Mouse (Mus musculus) stomach, embryonic 15.5 days (tissue): ENCODE results near the gene Plekhg3. TPM values are rescaled to one million over a fixed set of nuclear protein-coding genes. Genes with fewer than 3 reads are reported as not detected.
A peak's percentile ranks its signal among the peaks of the same experiment; 100 is the strongest.

Experiments
- ATAC-seq: fragments of 200-750 bp; cut with Nextera tagmentation; 2 replicates; pipeline ENCODE4 v1.8.0; 2017; ENCODE audit warnings: low read depth, moderate number of reproducible peaks, moderate TSS enrichment; ENCODE audit not compliant: insufficient read depth, low FRiP score
- H3K27ac ChIP-seq: fragments of 300-500 bp; sonication (generic); 2 replicates; pipeline ENCODE4 v1.5.1; 2015; ENCODE audit warnings: mild to moderate bottlenecking, inconsistent platforms
- H3K27me3 ChIP-seq: fragments of 300-500 bp; sonication (generic); replicated peaks from 2 replicates; pipeline ENCODE4 v1.6.1; 2015; ENCODE audit warnings: inconsistent platforms
- H3K36me3 ChIP-seq: fragments of 300-500 bp; sonication (generic); 2 replicates; pipeline ENCODE4 v1.6.1; 2015; ENCODE audit warnings: inconsistent platforms
- H3K4me1 ChIP-seq: fragments of 300-500 bp; sonication (generic); 2 replicates; pipeline ENCODE4 v1.6.1; 2015; ENCODE audit warnings: inconsistent platforms
- H3K4me2 ChIP-seq: fragments of 300-500 bp; sonication (generic); 2 replicates; pipeline ENCODE4 v1.6.1; 2015; ENCODE audit warnings: mild to moderate bottlenecking, inconsistent platforms
- H3K4me3 ChIP-seq: fragments of 300-500 bp; sonication (generic); replicated peaks from 2 replicates; pipeline ENCODE4 v1.5.1; 2015; ENCODE audit warnings: inconsistent platforms
- H3K9ac ChIP-seq: fragments of 300-500 bp; sonication (generic); 2 replicates; pipeline ENCODE4 v1.6.1; 2015; ENCODE audit warnings: inconsistent platforms
- H3K9me3 ChIP-seq: fragments of 300-500 bp; sonication (generic); 2 replicates; pipeline ENCODE4 v1.6.1; 2016; ENCODE audit warnings: inconsistent platforms
- WGBS: fragments of 180-500 bp; shearing (Covaris S2); methylation state at CpG from one replicate; pipeline ENCODE4 v1.1.7; 2015; 5-methylcytosine and 5-hydroxymethylcytosine counted together
- polyA plus RNA-seq: library from polyadenylated mRNA; unstranded; fragments of >200 nt; fragmentation: Nextera tagmentation; extraction: Ambion mirVana; gene quantifications from 2 replicates; pipeline ENCODE4 v1.2.1, GENCODE M21; 2015

Plekhg3 gene
- polyA plus RNA-seq, 1 experiment from 2014 or later = 11.5 TPM

DNA sequence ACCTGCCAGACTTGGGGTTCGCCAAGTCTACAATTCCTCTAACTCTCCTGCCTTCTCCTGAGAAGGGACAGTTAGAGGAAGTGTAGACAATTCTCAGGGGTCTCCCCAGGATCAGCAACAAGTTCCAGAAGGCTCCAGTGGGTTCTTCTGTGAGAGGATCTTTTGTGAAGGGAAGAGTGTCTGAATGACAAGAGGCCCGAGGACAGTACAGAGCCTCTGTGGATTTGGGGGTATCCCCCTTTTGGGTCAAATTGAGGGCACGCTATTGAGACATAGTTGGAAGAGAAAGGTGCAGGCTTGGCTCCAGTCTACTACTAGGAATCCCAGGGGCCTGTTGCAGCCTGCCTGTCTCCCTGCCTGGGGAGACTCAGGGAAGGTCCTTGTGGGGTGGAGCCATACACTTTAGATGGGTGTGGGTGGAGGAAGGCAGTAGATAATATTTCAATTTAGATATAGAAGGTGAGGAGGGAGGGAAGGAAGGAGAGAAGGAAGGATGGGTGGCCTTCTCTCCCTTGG is 24.2 kb downstream of the Plekhg3 start:
- peak overlapping the region; percentile 35; the same call in 1 of the 2 replicates for H3K27ac ChIP-seq
- H3K36me3 ChIP-seq = no peaks in the 10 kb centered on the region
- H3K4me2 ChIP-seq = peak overlapping the region; percentile 2; the same call in 1 of the 2 replicates
- peaks cover 50% of the 10 kb centered on the region for H3K4me1 ChIP-seq
- H3K9me3 ChIP-seq = no peaks in the 10 kb centered on the region
- no peaks in the 10 kb centered on the region for H3K27me3 ChIP-seq
- H3K4me3 ChIP-seq = no peak overlapping the region
- 80% methylated on average over 3 of the region's 3 CpGs for WGBS
- no peak overlapping the region for H3K9ac ChIP-seq
- ATAC-seq = no peak

DNA sequence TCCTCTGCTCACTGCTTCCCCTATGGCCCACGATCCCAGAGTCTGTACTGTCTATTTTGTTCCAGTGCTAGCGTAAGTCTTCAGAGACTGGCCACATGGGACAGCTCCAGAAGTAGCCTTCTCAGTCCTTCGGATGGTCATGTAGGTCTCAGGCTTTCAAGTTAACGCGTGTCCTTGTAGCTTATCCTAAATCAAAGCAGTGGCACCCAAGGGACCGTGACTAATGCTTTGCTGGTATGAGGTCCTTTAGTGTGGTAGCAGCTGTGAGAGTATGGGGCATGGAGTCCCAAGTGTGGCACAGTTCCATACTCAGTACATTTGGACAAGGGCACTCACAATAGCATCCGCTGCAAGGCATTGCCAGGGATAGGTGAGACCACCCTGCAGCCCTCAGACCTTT is 25.5 kb downstream of the Plekhg3 start:
- peaks cover 50% of the 10 kb centered on the region for H3K4me1 ChIP-seq
- H3K4me3 ChIP-seq = no peak overlapping the region
- no peak overlapping the region for H3K9ac ChIP-seq
- no peaks in the 10 kb centered on the region for H3K27me3 ChIP-seq
- no peak for ATAC-seq
- peaks cover 9% of the 10 kb centered on the region for H3K36me3 ChIP-seq
- no peak overlapping the region for H3K4me2 ChIP-seq
- WGBS = 81% methylated on average over 7 of the region's 7 CpGs
- H3K27ac ChIP-seq = no peak overlapping the region
- no peaks in the 10 kb centered on the region for H3K9me3 ChIP-seq

DNA sequence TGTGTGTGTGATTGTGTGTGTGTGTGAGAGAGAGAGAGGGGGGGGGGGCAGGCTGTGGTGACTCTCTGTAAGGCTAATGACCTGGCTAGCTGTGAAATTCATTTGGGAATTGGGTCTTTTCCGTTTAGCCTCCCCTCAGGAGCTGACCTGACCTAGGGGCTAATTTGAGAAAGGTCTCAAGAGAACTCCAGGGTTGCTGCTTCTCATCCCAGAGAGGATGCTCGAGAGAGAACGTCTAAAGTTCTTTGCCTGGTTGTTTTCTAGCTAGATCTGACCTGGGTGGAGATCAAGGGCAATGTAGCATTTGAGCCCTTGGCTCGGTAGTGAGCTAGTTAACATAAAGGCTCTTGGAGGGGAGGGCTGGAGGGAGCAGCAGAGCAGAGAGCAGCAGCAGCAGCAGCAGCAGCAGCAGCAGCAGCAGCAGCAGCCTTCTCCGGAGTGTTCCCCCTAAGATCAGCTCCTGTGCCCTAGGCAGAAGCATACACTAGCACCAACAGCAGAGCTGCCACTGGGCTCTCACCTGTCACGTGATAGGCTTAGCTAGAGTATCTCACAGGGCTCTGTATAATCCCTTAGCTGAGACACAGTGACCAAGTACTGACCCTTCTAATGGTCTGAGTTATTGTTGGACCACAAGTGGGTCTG is 26.2 kb downstream of the Plekhg3 start:
- Histone ChIP-seq H3K27me3 (no peaks in the 10 kb centered on the region), H3K27ac (no peak overlapping the region), H3K4me2 (no peak overlapping the region), H3K9ac (no peak overlapping the region), H3K36me3 (peaks cover 9% of the 10 kb centered on the region), H3K9me3 (no peaks in the 10 kb centered on the region), H3K4me1 (peaks cover 47% of the 10 kb centered on the region), H3K4me3 (no peak overlapping the region)
- ATAC-seq = no peak
- 25% methylated on average over 6 of the region's 6 CpGs for WGBS

DNA sequence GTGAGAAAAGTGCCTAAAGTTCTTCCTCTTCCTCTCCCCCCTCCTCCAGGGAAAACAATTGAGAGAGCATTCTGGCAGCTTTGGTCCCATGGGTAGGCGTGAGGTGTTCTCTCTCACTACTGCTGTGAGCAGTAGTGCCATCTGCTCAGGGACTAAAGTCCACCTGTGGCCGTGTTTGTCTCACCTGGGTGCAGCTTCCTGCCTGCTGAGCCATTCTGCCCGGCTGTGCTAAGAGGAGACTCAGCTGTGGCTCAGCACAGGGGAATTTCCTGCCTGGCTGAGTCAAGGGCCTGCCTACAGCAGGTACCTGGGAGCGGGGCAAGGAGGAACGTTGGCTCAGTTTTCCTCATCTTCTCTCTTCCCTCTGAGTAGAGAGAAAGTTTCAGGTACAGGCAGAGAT is 27.5 kb downstream of the Plekhg3 start:
- Histone ChIP-seq H3K4me3 (no peak overlapping the region), H3K27me3 (no peaks in the 10 kb centered on the region), H3K27ac (peak overlapping the region; percentile 28; the same call in 1 of the 2 replicates), H3K9me3 (no peaks in the 10 kb centered on the region), H3K9ac (no peak overlapping the region), H3K36me3 (peaks cover 14% of the 10 kb centered on the region), H3K4me1 (peaks cover 38% of the 10 kb centered on the region), H3K4me2 (no peak overlapping the region)
- ATAC-seq = peak; percentile 83
- WGBS = 47% methylated on average over 5 of the region's 5 CpGs

DNA sequence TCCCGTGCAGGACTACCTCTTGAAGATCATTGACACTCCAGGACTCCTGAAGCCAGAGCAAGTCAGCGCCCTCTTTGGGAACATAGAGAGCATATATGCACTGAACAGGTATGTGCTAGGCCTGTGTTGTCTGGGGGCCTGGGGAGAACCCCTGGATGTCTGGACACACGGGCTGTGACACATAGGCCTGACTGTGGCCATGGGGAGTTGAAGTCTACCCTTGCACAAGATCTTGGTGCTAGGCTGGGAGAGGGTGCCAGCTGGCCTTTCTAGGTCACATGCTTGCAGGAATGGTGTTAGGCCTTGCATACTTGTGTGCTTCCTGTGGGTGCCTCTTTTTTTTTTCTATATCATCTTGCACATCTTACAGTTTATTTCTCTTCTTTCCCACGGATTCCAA is 31.5 kb downstream of the Plekhg3 start:
- 88% methylated on average over 4 of the region's 4 CpGs for WGBS
- no peak overlapping the region for H3K4me2 ChIP-seq
- H3K36me3 ChIP-seq = peaks cover 48% of the 10 kb centered on the region
- no peak overlapping the region for H3K9ac ChIP-seq
- H3K27ac ChIP-seq = no peak overlapping the region
- H3K4me1 ChIP-seq = peaks cover 2% of the 10 kb centered on the region; the same call in 1 of the 2 replicates
- H3K4me3 ChIP-seq = no peak overlapping the region
- no peaks in the 10 kb centered on the region for H3K9me3 ChIP-seq
- H3K27me3 ChIP-seq = no peaks in the 10 kb centered on the region
- no peak for ATAC-seq

DNA sequence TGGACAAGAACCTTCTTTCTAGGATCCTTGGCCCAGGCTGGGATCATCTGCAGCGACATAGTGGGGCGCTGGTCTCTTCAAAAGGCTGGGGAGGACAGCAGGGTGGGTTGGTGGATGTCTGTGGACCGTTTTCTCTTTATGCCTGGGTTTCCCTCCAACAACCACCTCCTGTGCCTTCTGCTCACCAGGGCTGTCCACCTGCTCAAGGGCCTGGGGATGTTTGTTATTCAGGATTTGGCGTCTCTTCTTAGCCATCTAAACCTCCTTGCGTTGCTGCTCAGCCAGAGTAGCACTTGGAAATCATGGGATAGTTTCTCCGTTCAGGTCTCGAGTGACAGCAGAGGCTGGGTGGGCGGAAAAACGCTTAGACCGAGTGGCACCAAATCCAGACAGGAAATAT is 35.6 kb downstream of the Plekhg3 start:
- no peaks in the 10 kb centered on the region for H3K4me1 ChIP-seq
- H3K4me2 ChIP-seq = no peak overlapping the region
- peaks cover 45% of the 10 kb centered on the region for H3K36me3 ChIP-seq
- 89% methylated on average over 10 of the region's 10 CpGs for WGBS
- H3K9me3 ChIP-seq = no peaks in the 10 kb centered on the region
- no peak overlapping the region for H3K4me3 ChIP-seq
- no peak overlapping the region for H3K9ac ChIP-seq
- H3K27ac ChIP-seq = no peak overlapping the region
- H3K27me3 ChIP-seq = no peaks in the 10 kb centered on the region
- ATAC-seq = no peak

DNA sequence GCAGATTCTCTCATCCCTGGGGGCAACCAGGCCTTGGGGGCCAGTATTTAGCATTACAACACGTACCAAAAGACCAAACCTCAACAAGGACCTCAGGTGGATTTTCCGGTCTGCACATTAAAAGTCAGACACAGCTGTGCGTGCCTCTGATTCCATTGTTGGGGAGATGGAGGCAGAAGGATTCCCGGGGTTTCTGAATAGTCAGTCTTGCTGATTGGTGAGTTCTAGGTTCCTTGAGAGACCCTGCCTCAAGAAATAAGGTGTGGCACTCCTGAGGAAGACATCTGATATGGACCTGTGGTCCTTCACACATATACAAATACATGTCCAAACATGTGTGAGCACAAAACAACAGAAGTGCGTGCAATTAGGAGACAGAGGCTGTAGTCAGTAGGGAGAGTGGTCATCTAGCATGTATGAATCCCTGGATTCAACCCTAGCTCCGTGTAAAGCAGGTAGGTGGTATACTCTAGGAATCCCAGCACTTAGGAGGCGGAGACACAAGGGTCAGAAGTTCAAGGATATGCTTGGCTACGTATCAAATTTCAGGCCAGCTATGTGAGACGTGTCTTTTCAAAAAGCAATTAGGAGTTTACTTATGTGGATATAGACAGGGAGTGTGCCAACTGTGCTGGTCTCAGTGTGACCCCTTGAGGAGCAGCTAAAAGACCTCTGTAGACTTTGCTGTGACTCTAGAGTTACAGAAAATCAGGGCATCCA is 39.7 kb downstream of the Plekhg3 start:
- no peak overlapping the region for H3K4me3 ChIP-seq
- no peaks in the 10 kb centered on the region for H3K27me3 ChIP-seq
- no peak overlapping the region for H3K27ac ChIP-seq
- H3K4me1 ChIP-seq = no peaks in the 10 kb centered on the region
- no peak for ATAC-seq
- no peaks in the 10 kb centered on the region for H3K9me3 ChIP-seq
- peaks cover 32% of the 10 kb centered on the region for H3K36me3 ChIP-seq
- WGBS = 64% methylated on average over 9 of the region's 9 CpGs
- H3K9ac ChIP-seq = no peak overlapping the region
- H3K4me2 ChIP-seq = no peak overlapping the region

DNA sequence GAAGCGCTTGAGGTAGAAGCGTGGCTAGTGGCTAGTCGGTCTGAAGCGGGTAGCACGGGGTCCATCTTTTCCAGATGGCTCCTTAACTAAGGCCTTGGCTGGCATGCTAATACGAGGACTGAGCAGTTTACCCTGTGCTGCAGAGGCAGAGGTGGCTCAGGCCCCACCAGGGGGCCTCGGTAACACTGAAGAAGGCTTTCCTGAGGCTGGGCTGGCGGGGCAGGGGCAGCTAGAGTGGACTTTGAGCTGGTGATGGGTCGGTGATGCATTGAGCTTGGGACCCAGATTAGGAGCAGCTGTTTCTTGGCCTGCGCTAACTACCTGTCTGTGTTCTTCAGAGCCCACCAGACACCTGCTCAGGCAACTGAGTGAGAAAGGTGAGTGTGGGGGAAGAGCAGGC is 40.6 kb downstream of the Plekhg3 start:
- Histone ChIP-seq H3K4me1 (no peaks in the 10 kb centered on the region), H3K4me2 (no peak overlapping the region), H3K9ac (no peak overlapping the region), H3K4me3 (no peak overlapping the region), H3K9me3 (no peaks in the 10 kb centered on the region), H3K27me3 (no peaks in the 10 kb centered on the region), H3K27ac (no peak overlapping the region), H3K36me3 (peaks cover 32% of the 10 kb centered on the region)
- no peak for ATAC-seq
- 76% methylated on average over 10 of the region's 10 CpGs for WGBS

DNA sequence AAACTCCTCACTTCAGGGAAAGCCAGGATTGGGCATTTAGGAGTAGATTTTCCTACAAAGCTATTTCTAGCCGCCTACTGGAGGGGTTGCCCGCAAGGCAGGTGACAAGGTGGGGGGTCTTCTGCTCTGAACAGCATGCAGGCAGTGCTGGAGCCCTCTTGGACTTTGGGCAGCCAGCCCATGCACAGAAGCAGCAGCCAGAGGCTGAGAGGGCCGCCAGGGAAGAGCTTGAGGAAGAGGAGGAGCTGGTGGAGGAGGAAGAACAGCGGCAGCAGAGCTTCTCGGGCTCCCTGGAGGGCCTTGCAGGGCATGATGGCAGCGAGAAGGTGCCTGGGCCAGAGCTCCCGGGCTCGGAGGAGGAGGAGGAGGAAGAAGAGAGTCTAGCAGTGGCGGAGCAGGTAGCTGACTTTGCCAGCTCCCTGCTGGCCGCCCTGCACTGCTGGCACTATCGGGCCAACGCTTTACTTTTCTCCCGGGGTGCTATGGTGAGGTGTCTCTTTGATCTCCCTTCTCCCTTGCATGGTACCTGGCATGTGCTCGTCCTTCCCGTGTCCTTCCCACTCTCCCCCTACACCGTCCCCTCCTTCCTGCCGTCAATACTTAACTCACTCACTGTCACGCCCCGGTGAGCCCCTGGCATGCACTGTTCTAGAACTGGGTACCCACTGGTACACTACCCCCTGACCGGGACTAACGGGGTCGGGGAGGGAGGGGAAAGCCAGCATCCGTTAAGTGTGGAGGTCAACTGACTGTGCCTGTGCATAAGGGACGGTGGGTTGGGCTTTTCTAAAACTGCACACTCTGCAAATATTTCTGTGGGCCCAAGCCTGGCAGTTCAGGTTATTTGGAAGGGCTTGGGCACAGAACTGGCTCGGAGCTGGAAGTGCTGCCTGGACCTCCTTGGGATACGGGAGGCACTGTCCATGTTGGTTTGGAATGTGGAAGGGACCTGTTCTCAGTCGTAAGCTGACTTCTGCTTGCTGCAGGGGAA is 41.9 kb downstream of the Plekhg3 start:
- H3K9ac ChIP-seq = no peak overlapping the region
- H3K4me3 ChIP-seq = no peak overlapping the region
- ATAC-seq = no peak; the same call in 1 of the 2 replicates
- H3K9me3 ChIP-seq = no peaks in the 10 kb centered on the region
- no peak overlapping the region for H3K4me2 ChIP-seq
- H3K36me3 ChIP-seq = peaks cover 32% of the 10 kb centered on the region
- no peaks in the 10 kb centered on the region for H3K4me1 ChIP-seq
- no peak overlapping the region for H3K27ac ChIP-seq
- WGBS = 78% methylated on average over 27 of the region's 27 CpGs
- no peaks in the 10 kb centered on the region for H3K27me3 ChIP-seq

DNA sequence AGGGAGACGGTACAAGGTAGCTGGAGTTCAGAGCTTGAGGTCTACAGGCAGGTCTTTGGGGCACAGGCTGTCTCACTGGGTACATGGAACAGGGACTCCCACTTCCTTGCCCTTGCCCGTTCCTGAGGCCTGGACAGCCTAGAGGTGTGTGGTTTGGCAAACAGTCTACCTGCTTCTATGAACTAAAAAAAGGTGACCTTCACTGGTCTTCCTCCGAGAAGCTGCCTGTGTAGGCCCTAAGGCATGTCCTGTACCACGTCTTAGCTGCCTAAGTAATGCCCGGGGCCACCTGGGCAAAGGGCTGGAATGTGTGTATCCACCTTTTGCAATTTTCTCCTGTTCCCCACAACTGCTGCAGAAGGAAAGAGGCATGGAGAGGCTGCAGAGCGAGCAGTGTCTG is 42.7 kb downstream of the Plekhg3 start:
- Histone ChIP-seq H3K4me1 (no peaks in the 10 kb centered on the region), H3K36me3 (peaks cover 37% of the 10 kb centered on the region), H3K4me3 (no peak overlapping the region), H3K4me2 (no peak overlapping the region), H3K9me3 (no peaks in the 10 kb centered on the region), H3K27me3 (no peaks in the 10 kb centered on the region), H3K27ac (no peak overlapping the region), H3K9ac (no peak overlapping the region)
- no peak for ATAC-seq
- WGBS = 92% methylated on average over 6 of the region's 6 CpGs

DNA sequence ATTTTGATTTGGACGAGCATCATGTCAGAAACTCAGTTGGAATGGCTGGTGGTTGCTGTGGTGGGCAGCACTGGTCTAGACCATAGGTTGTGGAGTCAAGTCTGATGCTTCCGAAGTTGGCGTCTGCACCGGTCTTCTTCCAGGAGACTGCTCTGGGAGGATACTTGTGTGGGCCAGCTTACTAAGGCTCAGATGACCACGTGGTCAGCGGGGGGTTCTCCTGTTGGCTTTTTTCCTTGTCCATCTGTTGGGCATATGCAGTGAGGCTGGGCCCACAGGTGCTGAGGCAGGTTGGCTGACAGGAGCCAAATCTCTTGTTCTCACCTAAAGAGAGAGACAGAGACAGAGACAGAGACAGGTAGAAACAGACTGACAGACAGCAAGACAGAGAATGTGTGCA is 44.1 kb downstream of the Plekhg3 start:
- H3K9me3 ChIP-seq = no peaks in the 10 kb centered on the region
- no peak overlapping the region for H3K27ac ChIP-seq
- ATAC-seq = no peak
- 92% methylated on average over 6 of the region's 6 CpGs for WGBS
- H3K27me3 ChIP-seq = no peaks in the 10 kb centered on the region
- no peak overlapping the region for H3K4me2 ChIP-seq
- H3K36me3 ChIP-seq = peaks cover 39% of the 10 kb centered on the region
- H3K9ac ChIP-seq = no peak overlapping the region
- no peak overlapping the region for H3K4me3 ChIP-seq
- H3K4me1 ChIP-seq = no peaks in the 10 kb centered on the region
